Mouse (Mus musculus): ENCODE data around the gene Sptbn4. TPM values are rescaled to one million over a fixed set of nuclear protein-coding genes. Genes with fewer than 3 reads are reported as not detected.
A peak's percentile ranks its signal among the peaks of the same experiment; 100 is the strongest.

Gene Sptbn4
- polyA plus RNA-seq, 1 experiment from 2014 or later, result 0.04 TPM

DNA sequence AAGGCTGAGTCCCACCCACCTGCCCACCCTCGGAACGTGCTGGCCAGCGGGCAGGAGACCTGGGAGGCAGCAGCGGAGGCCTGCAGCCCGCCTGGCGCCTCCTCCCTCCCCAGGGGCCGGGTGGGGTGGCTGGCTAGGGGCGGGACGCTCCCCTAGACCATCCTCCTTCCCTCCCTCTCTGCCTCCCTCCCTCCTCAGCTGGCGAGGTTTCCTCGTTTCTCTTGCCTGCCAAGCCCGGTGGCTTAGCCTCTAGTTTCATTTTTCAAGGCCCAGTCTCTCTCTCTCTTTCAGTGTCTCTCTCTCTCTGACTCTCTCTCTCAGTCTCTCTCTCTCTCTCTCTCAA lies 34.1 kb upstream of the Sptbn4 start:
- Histone ChIP-seq H3K79me2 (ENCODE audit: inconsistent target) (peaks cover 14% of the 10 kb centered on the region), H3K27ac (peak overlapping the region; percentile 72), H3K36me3 (ENCODE audit: inconsistent target) (peaks cover 5% of the 10 kb centered on the region), H3K4me3 (ENCODE audit: inconsistent target) (peak overlapping the region; percentile 19; the same call in 1 of the 2 replicates)
- 0% methylated on average over 11 of the region's 12 CpGs for WGBS (ENCODE audit: missing documents)

DNA sequence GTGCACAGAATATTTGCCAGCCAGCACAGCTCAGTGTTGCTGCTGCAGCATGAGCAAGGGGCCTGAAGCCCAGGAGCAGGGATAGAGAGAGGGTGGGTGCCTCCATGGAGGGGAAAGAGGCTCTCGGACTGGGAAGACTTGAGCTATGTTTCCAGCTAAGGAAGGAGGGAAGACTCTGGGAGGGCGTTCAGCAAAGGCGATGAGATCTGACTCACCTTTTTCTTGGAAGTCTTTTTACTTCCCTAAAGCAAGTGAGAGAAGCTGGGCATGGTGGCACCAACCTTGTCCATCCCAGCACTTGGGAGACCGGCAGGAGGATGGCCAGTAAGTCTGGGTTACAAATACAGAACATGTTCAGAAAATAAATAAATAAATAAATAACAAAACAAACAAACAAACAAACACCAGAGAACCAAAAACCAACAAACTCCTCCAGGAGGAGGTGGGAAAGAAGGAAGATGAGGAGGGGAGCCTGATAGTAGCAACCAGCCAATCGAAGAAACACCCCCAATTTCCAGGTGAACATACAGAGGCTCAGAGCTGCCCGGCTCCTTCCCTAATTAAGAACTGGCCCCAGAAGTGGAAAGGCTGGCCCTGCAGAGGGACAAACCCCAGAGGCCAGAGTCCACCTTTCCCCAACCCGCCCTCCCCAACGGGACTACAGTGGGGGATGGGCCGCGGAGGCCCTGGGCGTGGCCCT lies 33.6 kb upstream of the Sptbn4 start:
- Histone ChIP-seq H3K27ac (peak overlapping the region; percentile 15; the same call in 1 of the 2 replicates), H3K36me3 (ENCODE audit: inconsistent target) (peaks cover 11% of the 10 kb centered on the region), H3K4me3 (ENCODE audit: inconsistent target) (peak overlapping the region; percentile 17; the same call in 1 of the 2 replicates), H3K79me2 (ENCODE audit: inconsistent target) (peaks cover 19% of the 10 kb centered on the region)
- 19% methylated on average over 11 of the region's 11 CpGs for WGBS (ENCODE audit: missing documents)

DNA sequence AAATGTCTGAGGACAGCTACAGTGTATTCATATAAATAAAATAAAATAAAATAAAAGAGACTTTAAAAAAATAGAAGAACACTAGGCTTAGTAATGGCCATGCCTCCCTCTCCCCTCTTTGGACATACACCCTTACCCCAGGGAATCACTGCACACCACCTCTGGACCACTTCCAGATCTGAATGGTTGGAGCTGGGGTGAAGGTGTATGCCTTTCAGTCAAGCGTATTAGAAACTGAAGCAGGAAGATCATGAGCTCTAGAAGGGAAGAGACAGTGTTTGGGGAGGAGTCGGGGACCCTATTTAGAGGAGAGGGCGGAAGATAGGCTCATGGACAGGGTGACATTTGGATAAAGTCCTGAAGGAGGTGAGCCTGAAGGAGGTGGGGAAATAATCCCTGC lies 33.0 kb upstream of the Sptbn4 start:
- H3K36me3 ChIP-seq (ENCODE audit: inconsistent target), result peaks cover 13% of the 10 kb centered on the region
- no peak overlapping the region for H3K27ac ChIP-seq
- WGBS (ENCODE audit: missing documents), result 87% methylated on average over 3 of the region's 3 CpGs
- H3K79me2 ChIP-seq (ENCODE audit: inconsistent target), result peaks cover 22% of the 10 kb centered on the region
- H3K4me3 ChIP-seq (ENCODE audit: inconsistent target), result no peak overlapping the region

DNA sequence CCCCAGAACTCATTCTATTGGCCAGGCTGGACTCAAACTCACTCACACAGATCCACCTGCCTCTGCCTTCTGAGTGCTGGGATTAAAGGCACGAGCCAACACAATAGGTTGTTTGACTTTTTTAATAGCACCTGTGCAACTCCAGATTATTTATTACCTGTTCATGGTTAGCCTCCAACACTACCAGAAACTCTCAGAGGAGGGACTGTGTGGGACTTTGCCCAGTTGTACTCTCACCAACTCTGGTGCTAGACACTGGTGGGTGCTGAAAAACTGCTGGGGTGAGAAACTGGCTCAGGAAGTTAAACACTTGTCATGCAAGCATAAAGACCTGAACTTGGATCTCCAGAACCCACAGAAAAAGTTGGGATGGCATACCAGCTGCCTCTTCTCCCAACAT lies 32.3 kb upstream of the Sptbn4 start:
- Histone ChIP-seq H3K4me3 (ENCODE audit: inconsistent target) (no peak overlapping the region), H3K79me2 (ENCODE audit: inconsistent target) (peaks cover 24% of the 10 kb centered on the region), H3K36me3 (ENCODE audit: inconsistent target) (peaks cover 13% of the 10 kb centered on the region), H3K27ac (no peak overlapping the region)
- 100% methylated on average over 1 of the region's 1 CpGs for WGBS (ENCODE audit: missing documents)

DNA sequence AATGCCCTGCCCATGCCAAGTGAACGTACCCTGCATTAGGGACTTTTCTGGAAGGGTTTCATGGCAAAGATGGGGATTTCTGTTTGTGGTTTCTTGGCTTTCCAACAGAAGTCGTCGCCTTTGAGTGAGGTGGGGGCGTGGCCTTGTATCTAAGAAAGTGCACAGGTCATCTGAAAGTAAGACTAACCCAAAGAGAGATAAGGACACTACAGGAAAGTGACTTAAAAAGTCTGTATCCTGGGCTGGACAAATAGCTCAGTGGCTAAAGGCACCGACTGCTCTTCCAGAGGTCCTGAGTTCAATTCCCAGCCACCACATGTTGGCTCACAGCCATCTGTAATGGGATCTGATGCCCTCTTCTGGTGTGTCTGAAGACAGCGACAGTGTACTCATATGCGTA lies 31.1 kb upstream of the Sptbn4 start:
- Histone ChIP-seq H3K36me3 (ENCODE audit: inconsistent target) (peaks cover 13% of the 10 kb centered on the region), H3K4me3 (ENCODE audit: inconsistent target) (no peak overlapping the region), H3K79me2 (ENCODE audit: inconsistent target) (peaks cover 24% of the 10 kb centered on the region), H3K27ac (no peak overlapping the region)
- 69% methylated on average over 7 of the region's 7 CpGs for WGBS (ENCODE audit: missing documents)

DNA sequence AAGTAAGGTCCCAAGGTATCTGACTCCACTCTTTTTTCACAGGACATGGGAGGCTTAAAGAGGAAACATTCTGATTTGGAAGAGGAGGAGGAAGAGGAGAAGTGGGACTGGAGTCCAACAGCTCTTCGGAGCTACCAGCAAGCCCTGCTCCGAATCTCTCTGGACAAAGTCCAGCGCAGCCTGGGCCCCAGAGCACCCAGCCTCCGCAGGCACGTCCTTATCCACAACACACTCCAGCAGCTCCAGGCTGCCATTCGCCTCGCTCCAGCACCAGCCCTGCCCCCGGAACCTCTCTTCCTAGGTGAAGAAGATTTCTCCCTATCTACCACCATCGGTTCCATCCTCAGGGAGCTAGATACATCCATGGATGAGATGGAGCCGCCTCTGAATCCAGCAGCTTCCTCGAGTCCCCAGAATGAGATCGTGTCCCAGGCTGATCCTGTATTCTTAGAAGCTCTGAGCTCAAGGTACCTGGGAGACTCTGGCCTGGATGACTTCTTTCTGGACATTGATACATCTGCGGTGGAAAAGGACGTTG lies 28.7 kb upstream of the Sptbn4 start:
- no peak overlapping the region for H3K27ac ChIP-seq
- H3K79me2 ChIP-seq (ENCODE audit: inconsistent target), result peaks cover 24% of the 10 kb centered on the region
- H3K4me3 ChIP-seq (ENCODE audit: inconsistent target), result no peak overlapping the region
- WGBS (ENCODE audit: missing documents), result 96% methylated on average over 14 of the region's 14 CpGs
- H3K36me3 ChIP-seq (ENCODE audit: inconsistent target), result peaks cover 13% of the 10 kb centered on the region

DNA sequence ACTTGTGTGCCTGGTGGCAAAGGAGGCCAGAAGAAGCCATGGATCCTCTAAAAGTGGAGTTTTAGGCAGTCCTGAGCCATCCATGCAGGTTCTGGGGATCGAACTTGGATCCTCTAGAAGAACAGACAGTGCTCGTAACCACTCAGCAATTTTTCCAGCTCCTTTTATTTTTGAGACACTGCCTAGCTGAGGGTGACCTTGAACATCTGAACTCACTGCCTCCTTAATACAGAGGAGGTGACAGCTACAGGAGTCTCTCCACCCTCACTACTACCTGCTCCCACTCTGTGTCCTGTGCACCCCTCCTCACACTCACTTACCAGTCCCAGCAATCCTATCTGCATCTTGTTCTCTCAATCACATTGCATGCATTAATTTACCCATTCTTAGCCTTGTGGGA lies 28.1 kb upstream of the Sptbn4 start:
- Histone ChIP-seq H3K27ac (no peak overlapping the region), H3K79me2 (ENCODE audit: inconsistent target) (peaks cover 24% of the 10 kb centered on the region), H3K36me3 (ENCODE audit: inconsistent target) (peaks cover 13% of the 10 kb centered on the region), H3K4me3 (ENCODE audit: inconsistent target) (no peak overlapping the region)
- WGBS (ENCODE audit: missing documents), result 100% methylated on average over 2 of the region's 2 CpGs

DNA sequence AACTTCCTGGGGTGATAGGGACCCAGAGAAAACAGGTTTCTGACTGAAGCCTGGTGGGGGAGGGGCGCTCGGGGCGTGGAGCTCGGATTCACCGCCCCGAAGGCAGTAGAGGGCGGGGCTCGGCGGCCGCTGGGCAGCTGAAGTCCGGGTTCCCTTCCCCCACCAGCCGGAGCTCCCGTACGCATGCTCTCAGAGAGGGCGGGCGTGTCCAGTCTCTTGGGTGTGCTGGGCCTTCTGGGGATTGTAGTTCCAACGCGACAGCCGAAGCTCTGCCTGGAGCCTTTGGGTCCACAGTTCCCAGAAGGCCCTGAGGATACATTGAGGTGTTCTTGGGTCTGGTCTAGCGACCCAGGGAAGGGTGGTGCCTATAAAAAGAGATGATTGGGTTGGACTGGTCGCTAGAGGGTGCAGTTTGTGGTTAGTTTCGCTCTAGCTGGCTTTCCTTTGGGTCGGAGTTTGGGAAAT lies 27.0 kb upstream of the Sptbn4 start:
- Histone ChIP-seq H3K27ac (peak overlapping the region; percentile 78), H3K4me3 (ENCODE audit: inconsistent target) (peak overlapping the region; percentile 96), H3K79me2 (ENCODE audit: inconsistent target) (peaks cover 24% of the 10 kb centered on the region), H3K36me3 (ENCODE audit: inconsistent target) (peaks cover 13% of the 10 kb centered on the region)
- 0% methylated on average over 23 of the region's 23 CpGs for WGBS (ENCODE audit: missing documents)

DNA sequence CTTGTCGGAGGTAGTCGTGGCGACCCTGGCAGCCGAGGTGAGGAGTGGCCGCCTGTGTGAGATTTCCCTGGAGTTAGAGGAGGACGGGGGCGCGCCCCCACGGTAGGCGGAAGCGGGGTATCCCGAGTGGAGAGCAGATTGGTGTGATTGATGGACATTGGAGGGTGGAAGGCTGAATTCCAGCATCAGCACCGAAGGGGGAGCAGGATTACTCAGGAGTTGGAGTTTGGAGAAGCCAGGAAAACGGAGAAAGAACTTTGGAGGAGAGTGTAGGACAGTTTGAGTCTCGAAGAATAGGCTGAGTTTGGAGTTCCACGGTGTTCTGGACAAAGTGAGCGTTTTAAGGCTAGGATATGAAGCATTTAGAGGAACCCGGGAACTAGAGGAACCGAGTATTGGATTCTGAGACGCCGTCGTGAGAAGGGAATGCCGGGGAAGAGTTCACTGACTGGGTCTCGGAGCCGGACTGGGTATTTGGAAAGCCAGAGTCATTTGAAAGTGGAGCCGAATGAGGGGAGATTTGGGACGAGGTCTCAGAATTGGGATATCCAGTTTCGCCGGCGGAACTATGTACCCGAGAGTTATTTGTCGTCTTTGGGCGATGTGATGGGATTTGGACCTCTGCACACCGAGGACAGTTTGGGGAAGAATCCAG lies 26.5 kb upstream of the Sptbn4 start:
- peaks cover 13% of the 10 kb centered on the region for H3K36me3 ChIP-seq (ENCODE audit: inconsistent target)
- peak overlapping the region; percentile 96 for H3K4me3 ChIP-seq (ENCODE audit: inconsistent target)
- peak overlapping the region; percentile 78 for H3K27ac ChIP-seq
- WGBS (ENCODE audit: missing documents), result 1% methylated on average over 34 of the region's 34 CpGs
- peaks cover 24% of the 10 kb centered on the region for H3K79me2 ChIP-seq (ENCODE audit: inconsistent target)

DNA sequence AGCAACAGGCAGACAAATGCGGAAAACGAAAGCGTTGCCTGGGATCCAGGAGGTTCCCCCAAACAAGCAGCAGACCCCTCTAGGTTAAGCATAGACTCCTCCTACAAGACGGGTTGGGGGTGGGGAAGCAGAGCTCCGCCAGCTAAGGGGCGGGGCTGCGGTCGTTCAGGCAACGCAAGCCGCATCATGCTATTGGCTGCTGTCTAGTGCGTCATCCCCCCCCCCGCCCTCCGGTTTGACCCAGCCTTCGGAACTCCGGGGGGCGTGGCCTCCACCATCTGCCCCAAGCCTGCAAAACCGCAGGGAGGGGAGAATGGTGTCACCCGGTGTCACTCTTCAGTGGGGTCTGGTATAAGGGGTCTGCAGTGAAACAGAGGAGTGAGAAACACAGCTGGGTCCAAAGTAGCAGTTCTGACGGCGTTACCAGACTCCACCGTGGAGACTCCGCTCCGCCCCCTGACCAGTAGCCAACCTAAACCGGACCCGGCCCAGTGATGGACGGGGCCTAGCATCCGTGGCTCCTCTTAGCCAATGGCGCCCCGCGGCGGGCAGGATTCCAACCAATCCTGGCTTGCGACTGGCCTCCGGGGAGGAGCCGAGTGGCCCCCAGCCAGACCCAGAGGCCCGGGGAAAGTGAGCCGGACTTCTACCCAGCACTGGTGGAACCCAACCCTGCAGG lies 25.8 kb upstream of the Sptbn4 start, which contains the start of gene Sertad3:
Gene Sertad3, plus strand, starts transcription at position 613 of the 679 bp plus-strand sequence.
- H3K79me2 ChIP-seq (ENCODE audit: inconsistent target), result peaks cover 24% of the 10 kb centered on the region
- WGBS (ENCODE audit: missing documents), result under 1% methylated on average over 31 of the region's 36 CpGs
- peak within 1 kb of the TSS; percentile 78 for H3K27ac ChIP-seq
- peak within 1 kb of the TSS; percentile 96 for H3K4me3 ChIP-seq (ENCODE audit: inconsistent target)
- H3K36me3 ChIP-seq (ENCODE audit: inconsistent target), result peaks cover 13% of the 10 kb centered on the region

DNA sequence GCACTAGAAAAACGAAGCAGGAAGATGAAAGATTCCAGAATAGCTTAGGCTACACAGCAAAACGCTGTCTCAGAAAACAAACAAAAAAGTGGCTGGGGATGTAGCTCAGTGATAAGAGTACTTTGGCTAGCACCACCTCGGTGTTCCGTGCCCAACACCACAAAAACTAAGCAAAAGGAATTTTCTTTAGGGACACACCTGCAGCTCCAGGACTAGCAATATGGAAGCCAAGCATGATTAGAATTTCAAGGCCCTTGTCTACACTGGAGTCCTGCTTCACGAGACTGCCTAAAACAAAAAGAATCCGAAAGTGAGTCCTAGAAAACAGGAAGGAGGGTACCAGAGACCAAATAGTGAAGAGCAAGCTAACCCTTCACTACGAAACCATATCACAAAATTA lies 25.1 kb upstream of the Sptbn4 start:
- peak overlapping the region; percentile 78 for H3K27ac ChIP-seq
- H3K36me3 ChIP-seq (ENCODE audit: inconsistent target), result peaks cover 13% of the 10 kb centered on the region
- 3% methylated on average over 7 of the region's 7 CpGs for WGBS (ENCODE audit: missing documents)
- peak overlapping the region; percentile 96 for H3K4me3 ChIP-seq (ENCODE audit: inconsistent target)
- H3K79me2 ChIP-seq (ENCODE audit: inconsistent target), result peaks cover 24% of the 10 kb centered on the region

DNA sequence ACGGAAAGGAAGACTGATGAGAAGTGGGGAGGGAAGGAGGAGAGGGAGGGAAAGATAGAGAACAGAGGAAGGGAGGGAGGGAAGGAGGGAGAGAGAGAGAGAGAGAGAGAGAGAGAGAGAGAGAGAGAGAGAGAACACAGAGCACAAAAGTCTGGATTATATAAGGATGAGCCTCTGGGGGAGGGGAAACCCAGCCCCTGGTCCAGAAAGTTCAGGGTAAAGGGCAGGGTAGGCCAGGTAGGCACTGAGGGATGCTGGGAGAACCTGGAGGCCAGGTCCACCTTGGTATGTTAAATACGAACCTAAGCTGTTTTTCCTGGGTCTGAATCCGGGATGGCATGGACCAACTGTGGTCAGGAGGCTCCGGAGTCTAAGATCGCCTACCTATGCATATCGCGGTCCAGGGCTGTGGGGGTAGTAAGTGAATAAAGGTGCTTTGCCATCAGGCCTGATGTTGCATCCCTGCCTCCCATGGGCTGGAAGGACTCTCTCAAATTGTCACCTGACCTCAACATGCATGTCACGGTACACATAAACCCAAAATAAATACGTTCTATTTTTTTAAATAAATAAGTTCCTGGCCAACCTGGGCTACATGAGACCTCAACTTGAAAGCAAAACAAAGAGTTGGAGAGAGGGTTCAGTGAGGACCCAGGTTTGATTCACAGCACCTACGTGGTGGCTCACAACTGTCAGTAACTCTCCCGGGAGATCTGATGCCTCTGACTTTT lies 24.1 kb upstream of the Sptbn4 start:
- no peak overlapping the region for H3K27ac ChIP-seq
- WGBS (ENCODE audit: missing documents), result 93% methylated on average over 11 of the region's 11 CpGs
- H3K36me3 ChIP-seq (ENCODE audit: inconsistent target), result peaks cover 7% of the 10 kb centered on the region
- peaks cover 19% of the 10 kb centered on the region for H3K79me2 ChIP-seq (ENCODE audit: inconsistent target)
- no peak overlapping the region for H3K4me3 ChIP-seq (ENCODE audit: inconsistent target)

DNA sequence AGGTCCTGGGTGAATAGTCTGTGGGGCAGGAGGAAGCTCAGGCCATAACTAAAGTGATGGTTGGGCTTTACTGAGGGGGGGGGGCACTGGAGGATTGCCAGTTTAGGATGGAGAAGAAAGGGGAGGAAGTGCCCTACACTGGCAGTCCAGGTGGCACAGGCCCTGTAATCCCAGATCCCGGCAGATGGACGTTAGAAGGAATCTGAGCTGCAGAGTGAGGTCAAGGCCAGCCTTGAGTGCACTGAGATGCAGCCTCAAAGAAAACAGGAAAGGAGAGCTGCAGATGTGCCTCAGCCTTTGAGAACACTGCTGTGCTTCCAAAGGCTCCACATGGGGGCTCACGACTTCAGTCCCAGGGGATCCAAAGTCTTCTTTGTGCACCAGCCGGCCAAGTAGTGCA lies 20.2 kb upstream of the Sptbn4 start:
- WGBS (ENCODE audit: missing documents), result 83% methylated on average over 4 of the region's 4 CpGs
- Histone ChIP-seq H3K36me3 (ENCODE audit: inconsistent target) (peaks cover 30% of the 10 kb centered on the region; the same call in 1 of the 2 replicates), H3K79me2 (ENCODE audit: inconsistent target) (no peaks in the 10 kb centered on the region), H3K4me3 (ENCODE audit: inconsistent target) (no peak overlapping the region), H3K27ac (no peak overlapping the region)

DNA sequence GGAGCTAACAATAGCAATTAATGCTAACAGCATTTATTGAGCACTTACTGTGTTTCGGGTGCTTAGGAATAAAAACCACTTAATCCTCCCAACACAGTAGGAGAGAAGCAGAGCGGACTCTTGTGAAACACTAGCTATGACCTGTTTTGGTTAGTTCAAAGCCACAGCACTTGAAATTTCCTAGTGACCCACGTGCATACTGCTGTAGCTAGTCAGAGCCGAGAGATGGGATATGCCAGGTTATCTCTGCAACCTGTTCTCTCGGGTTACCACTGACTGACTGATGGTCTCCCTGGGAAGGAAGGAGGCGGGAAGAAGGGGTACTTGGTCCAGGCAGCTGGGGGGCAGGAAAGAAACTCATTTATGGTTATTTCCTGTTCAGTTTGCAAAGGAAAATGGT lies 13.0 kb upstream of the Sptbn4 start:
- H3K27ac ChIP-seq, result no peak overlapping the region
- H3K36me3 ChIP-seq (ENCODE audit: inconsistent target), result peaks cover 51% of the 10 kb centered on the region; the same call in 1 of the 2 replicates
- no peak overlapping the region for H3K4me3 ChIP-seq (ENCODE audit: inconsistent target)
- peaks cover 33% of the 10 kb centered on the region for H3K79me2 ChIP-seq (ENCODE audit: inconsistent target)
- 59% methylated on average over 6 of the region's 6 CpGs for WGBS (ENCODE audit: missing documents)

All from macrophage (primary cell).